Mouse (Mus musculus) left cerebral cortex, postnatal 36 days (tissue): ENCODE results near the gene Msh3. TPM values are rescaled to one million over a fixed set of nuclear protein-coding genes. Genes with fewer than 3 reads are reported as not detected.
"Not testable (repeated sequence)": the region's sequence is repeated elsewhere in the genome, so short reads cannot be mapped to it uniquely, and the experiment has no call there.

Source experiments
- DNase-seq, 2 experiments: peaks; one replicate each; pipeline ENCODE4 v3.0.0; 2021 to 2022; ENCODE audit warnings: low spot score in 2 of 2, mixed read lengths in 1 of 2
- intact Hi-C: fragments of 180-260 bp; cut with DNase I; formaldehyde crosslinking; loops from one replicate; pipeline ENCODE4 v1.15.1; 2025
- total RNA-seq, 2 experiments: library from RNA; stranded (reverse); gene quantifications; 2 replicates each; pipeline ENCODE4 v1.2.3; 2021

The Msh3 gene
- 10 to 100 TPM; 19.0 to 25.1 TPM for total RNA-seq

GRCm38 (mm10) chr13:92354456-92355271 lies at the start of gene Msh3, which contains the start of gene Dhfr:
Gene Msh3 (minus strand): TSS chr13:92355003.
Gene Dhfr (plus strand): TSS chr13:92354726.
- peak; percentile 94 to 95 for DNase-seq
- intact Hi-C loops = loop anchor here (5.0 kb wide), 3 partner anchors 73 to 388 kb away; partner anchors contain the start of genes Ankrd34b and Fam151b

GRCm38 (mm10) chr13:92403496-92403895 lies 48.7 kb upstream of the Msh3 start:
- DNase-seq = no peak
- intact Hi-C loops = no loop called here

- no peak for DNase-seq
- intact Hi-C loops = no loop called here
Measured at GRCm38 (mm10) chr13:92402063-92402462, 47.3 kb upstream of the Msh3 start.

- DNase-seq = no peak
- intact Hi-C loops = no loop called here
Measured at GRCm38 (mm10) chr13:92398491-92399384, 43.9 kb upstream of the Msh3 start.

- intact Hi-C loops = no loop called here
Measured at GRCm38 (mm10) chr13:92393047-92393661, 38.4 kb upstream of the Msh3 start.

GRCm38 (mm10) chr13:92387367-92387766 lies 32.6 kb upstream of the Msh3 start:
- no peak for DNase-seq
- intact Hi-C loops = no loop called here

More at GRCm38 (mm10) chr13:92393047-92393661, 38.4 kb upstream of the Msh3 start:
- DNase-seq = no peak

GRCm38 (mm10) chr13:92371466-92371865 lies 16.7 kb upstream of the Msh3 start:
- intact Hi-C loops, DNase-seq: not testable (repeated sequence)

GRCm38 (mm10) chr13:92370811-92371210 lies 16.0 kb upstream of the Msh3 start:
- intact Hi-C loops = no loop called here
- no peak for DNase-seq

GRCm38 (mm10) chr13:92365312-92365711 lies 10.5 kb upstream of the Msh3 start:
- intact Hi-C loops = no loop called here
- no peak for DNase-seq

- DNase-seq = no peak
- intact Hi-C loops = no loop called here
Measured at GRCm38 (mm10) chr13:92361609-92362008, 6.8 kb upstream of the Msh3 start.

- intact Hi-C loops = loop anchor here (5.0 kb wide), 3 partner anchors 70 to 385 kb away; partner anchors contain the start of genes Ankrd34b and Fam151b
Measured at GRCm38 (mm10) chr13:92357644-92358043, 2.8 kb upstream of the Msh3 start.

GRCm38 (mm10) chr13:92356376-92356775 lies 1.6 kb upstream of the Msh3 start:
- intact Hi-C loops = loop anchor here (5.0 kb wide), 3 partner anchors 71 to 386 kb away; partner anchors contain the start of genes Ankrd34b and Fam151b
- no peak for DNase-seq

More at GRCm38 (mm10) chr13:92357644-92358043, 2.8 kb upstream of the Msh3 start:
- DNase-seq = no peak

- DNase-seq = no peak
- intact Hi-C loops = loop anchor here (5.0 kb wide), 3 partner anchors 72 to 387 kb away; partner anchors contain the start of genes Ankrd34b and Fam151b
Measured at GRCm38 (mm10) chr13:92355272-92355643, 455 bp upstream of the Msh3 start.

GRCm38 (mm10) chr13:92353956-92354355 lies 847 bp downstream of the Msh3 start:
- intact Hi-C loops = no loop called here
- DNase-seq = no peak

- intact Hi-C loops = no loop called here
- DNase-seq = no peak
Measured at GRCm38 (mm10) chr13:92351100-92351499, 3.7 kb downstream of the Msh3 start.

- intact Hi-C loops = no loop called here
Measured at GRCm38 (mm10) chr13:92346338-92346737, 8.5 kb downstream of the Msh3 start.

GRCm38 (mm10) chr13:92344033-92344432 lies 10.8 kb downstream of the Msh3 start:
- no peak for DNase-seq
- intact Hi-C loops = no loop called here

More at GRCm38 (mm10) chr13:92346338-92346737, 8.5 kb downstream of the Msh3 start:
- no peak for DNase-seq

- DNase-seq = no peak
- intact Hi-C loops = loop anchor here (5.0 to 10.0 kb wide), 2 partner anchors 205 to 532 kb away; partner anchors contain the start of genes Rasgrf2 and Zcchc9
Measured at GRCm38 (mm10) chr13:92339787-92340186, 15.0 kb downstream of the Msh3 start.

GRCm38 (mm10) chr13:92337773-92338462 lies 16.9 kb downstream of the Msh3 start:
- intact Hi-C loops = loop anchor here (2.0 to 10.0 kb wide), 3 partner anchors 203 to 531 kb away; partner anchors contain the start of genes Rasgrf2 and Zcchc9
- DNase-seq = no peak
